Mouse (Mus musculus) layer of hippocampus, adult 9-11 months (tissue): ENCODE measurements around the gene Nhlrc3.

Source experiments
- DNase-seq: peaks from one replicate; pipeline ENCODE4 v3.0.0; 2022

Gene Nhlrc3

DNA sequence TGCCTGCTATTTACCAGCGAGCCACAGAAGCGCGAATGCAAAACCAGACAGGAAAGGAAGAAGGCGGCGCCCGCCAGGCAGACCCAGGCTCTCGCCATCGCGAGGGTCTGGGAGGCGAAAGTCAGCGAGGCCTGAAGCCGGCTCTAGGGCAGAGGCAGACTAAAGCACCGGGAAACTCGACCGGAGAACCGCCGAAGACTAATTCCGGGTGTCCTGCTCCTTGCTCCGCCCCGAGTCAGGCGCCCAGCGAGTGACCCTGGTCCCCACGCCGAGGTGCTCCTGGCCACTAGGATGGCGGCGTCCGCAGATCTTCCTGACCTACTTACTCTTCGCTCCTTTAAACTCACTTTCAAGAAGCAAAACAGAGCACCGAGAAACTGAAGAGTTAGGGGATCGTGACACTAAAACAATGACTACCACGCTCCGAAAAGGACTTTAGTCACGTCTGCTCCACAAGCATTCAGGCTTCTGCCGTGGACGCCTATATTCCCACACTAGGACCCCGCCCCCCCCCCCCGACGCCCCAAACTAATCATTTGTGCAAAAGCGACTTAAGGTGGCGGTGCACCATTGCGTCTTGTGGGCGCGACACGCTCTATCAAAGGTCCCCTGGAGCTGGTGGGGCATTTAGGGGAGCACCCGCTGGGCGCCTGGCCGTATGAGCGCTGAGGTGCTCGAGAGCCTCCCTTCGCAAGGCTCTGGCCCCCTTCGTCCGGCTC is at the start of gene Nhlrc3, which contains the start of gene Proser1:
Gene Nhlrc3, minus strand, starts transcription at position 287 of the 719 bp plus-strand sequence.
Gene Proser1, plus strand, starts transcription at position 621 of the 719 bp plus-strand sequence.
- peak; percentile 97 for DNase-seq

DNA sequence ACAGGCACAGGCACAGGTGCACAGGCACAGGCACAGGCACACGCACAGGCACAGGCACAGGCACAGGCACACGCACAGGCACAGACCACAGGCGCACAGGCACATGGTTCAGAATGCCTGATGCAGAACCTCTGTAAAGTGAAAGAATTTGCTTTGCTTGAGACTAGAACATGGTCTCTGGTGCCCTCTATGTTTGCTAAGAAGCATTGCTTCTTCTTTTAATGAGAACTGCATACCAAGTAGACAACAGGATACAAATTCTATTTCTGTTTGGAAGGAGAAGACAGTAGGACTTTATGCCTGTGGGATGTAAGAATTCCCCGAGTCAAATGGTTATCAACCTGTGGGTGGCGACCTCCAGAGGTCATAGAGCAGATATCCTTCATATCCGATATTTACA is 39.3 kb upstream of the Nhlrc3 start:
- DNase-seq, result no peak

DNA sequence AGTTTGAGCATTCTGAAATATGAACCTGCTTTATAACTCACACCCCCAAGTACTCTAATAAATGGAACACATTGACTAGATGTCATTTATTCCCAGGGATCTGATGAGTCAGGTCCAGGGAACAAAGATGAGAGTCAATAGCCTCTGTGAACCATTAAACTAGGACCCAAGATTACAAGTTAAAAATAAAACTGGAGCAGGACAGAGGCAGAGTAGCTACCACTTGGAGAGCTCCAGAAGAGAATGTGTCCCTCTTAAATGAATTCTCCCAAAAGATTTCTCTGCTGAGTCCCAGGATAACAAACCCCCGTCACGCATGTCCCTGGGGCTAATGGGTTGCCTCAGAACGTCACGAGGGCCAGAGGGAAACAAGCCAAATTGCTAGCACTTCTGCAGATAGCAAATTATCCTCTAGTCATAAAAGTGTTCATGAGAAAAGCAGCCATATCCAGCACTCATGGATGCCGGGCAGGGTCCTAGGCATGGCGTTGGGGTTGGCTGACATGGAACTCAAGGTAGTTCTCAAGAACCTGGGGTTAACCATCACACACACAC is 35.3 kb upstream of the Nhlrc3 start:
- no peak for DNase-seq

DNA sequence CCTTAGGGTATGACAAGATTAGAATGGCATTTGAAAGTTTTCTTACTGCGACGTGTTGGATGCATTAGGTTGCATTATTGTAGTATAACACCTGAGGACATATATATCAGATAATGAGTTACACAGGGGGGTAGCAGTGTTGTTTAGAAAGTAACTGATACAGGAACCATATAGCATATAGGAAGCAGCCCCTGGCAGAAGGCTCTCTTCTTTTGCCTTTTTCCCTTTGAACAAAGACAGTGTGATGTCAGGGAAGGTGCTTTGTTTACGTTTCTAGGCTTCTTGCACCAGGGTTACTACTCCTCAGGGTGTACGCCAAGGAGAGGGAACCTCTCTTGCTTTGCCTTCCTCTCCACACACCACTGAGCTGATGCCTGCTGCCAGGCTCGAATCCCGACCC is 25.2 kb upstream of the Nhlrc3 start, which contains the start of gene Stoml3:
Gene Stoml3, plus strand, starts transcription at position 301 of the 400 bp plus-strand sequence.
- no peak for DNase-seq

DNA sequence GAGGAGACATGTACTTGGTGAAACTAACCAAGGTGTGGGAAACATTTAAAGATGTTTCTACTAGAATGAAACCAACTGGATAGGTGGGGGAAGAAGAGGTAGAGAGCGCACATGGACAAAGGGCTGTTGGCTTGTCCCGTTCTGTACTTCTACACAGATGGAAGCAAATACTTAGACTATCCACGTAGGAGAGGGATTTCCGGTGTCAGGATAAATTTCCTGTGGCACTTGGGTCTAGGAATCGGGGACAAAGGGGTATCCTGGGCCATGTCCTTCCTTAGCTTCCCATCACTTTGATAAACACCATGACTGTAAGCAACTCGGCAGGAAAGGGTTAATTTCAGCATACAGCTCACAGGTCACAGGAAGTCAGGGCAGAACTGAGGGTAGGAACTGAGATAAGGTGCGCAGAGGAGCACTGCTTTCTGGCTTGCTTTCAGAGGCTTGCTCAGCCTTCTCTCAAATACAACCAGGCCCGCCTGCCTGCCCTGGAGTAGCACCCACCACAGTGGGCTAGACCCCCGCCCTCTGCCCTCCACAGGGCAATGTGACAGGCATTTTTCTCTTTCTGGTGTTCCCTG is 24.0 kb upstream of the Nhlrc3 start:
- no peak for DNase-seq

DNA sequence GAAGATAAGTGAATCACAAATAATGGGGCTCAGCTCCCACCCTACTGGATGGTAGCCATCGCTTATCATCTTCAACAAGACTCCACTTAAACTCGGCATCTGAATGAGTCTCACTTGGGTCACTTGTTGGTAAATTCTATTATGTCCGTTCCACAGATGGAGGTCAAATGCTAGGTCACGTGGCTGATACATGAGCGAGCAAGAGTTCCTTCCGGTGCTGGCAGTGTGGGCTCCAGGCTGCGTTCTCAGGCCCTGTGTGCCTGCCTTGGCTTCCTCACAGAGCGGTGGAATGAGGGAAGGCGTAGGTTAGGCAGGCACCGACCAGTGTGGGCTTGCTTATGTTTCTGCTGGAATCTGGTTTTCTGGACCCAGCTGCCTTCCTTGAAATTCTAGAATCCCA is 23.4 kb upstream of the Nhlrc3 start:
- DNase-seq, result no peak

DNA sequence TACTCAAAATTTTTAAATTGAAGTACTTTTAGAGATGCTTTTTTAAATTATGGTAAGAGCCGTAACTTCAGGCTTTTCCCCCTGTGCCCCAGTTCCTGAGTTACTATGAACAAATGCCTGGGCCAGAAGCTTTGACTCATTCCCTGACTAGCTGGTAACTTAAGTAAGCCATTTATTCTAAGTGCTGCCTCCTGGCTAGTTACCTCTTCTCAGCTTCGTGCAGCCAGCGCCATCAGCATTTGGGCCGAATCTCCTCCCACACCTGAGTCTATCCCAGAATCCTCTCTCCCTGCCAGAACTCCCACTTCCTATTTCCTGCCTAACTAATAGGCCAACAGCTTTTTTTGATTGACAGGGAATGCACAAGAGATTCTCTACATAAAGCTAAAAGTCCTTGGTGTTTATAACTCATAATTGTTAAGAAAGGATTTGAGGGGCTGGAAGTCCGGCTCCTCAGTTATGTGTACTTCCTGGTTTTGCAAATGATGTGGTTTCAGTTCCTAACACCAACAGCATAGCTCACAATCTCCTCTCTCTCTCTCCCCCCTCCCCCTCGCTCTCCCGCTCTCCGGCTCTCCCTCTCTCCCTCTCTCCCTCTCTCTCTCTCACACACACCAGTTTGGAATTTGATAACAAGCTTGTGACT is 20.4 kb upstream of the Nhlrc3 start:
- DNase-seq, result no peak

DNA sequence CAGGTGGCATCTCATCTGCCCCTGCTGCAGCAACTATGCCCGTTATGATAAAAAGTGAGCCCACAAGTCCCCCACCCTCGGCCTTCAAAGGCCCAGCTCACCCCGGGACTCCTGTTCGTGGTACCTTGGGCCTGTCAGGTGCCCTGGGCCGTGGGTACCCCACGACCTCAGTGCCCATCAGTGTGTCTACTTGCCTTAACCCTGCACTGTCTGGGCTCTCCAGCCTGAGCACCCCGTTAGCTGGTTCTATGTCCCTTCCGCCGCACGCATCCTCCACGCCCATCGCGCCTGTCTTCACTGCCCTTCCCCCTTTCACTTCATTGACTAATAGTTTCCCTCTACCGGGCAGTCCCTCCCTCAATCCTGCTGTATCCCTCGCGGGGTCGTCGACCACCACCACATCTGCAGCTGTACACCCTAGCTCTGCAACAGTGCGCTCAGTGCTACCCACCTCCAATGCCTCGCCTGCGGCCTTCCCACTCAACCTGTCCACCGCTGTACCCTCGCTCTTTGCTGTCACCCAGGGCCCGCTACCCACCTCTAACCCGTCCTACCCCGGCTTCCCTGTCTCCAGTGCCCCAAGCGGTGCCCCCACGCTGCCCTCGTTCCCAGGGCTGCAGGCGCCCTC is 15.4 kb upstream of the Nhlrc3 start:
- no peak for DNase-seq

DNA sequence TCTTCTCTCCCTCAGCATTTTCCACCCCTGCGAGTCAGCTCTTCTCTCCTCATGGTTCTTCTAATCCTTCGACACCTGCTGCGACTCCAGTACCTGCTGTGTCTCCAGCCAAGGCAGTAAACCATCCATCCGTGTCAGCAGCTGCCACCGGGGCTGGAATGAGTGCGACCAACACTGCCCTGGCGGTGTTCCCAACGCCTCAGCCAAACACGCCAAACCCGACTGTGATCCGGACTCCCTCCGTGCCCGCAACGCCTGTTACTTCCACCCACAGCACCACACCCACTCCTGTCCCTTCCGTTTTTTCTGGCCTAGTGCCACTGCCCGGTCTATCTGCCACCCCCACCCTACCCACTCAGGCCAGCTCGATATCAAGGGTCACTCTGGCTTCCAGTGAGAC is 14.3 kb upstream of the Nhlrc3 start:
- DNase-seq, result no peak

DNA sequence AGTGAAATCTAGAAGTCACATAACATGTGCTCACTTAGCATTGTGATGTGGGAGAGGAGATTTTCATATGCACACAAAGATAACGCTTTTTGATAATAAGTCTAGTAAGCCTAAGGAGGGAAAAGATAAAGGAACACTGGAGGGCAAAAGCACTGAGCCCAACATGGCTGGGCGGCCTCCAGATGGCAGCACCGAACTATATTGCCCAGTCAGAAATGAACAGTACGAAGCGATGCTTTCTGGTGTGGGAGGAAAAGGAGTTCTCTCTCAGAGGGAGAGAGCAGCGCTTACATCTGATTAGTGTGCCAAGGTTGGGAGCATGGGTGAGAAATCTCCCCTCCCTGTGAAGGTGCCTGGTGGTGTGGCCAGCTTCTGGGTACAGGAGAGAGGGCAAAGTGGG is 12.8 kb upstream of the Nhlrc3 start:
- no peak for DNase-seq

DNA sequence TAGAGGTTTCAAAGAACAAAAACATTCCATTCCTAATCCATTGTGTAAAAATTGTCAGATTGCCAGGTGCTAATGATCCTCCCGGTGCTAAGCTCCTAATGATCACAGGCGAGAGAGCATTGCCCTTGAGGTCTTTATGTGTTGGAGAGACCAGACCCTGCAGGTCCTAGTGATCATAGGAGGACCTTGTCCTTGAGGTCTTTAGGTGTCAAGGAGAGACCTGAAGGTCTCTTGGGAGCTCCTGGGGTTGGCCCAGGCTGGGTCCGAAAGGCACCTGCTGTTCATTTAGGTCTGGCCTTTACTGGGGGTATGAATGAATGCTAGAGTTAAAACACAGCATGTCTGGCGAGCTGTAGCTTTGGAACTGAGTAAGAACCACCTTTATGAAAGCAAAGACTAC is 11.0 kb upstream of the Nhlrc3 start:
- no peak for DNase-seq

DNA sequence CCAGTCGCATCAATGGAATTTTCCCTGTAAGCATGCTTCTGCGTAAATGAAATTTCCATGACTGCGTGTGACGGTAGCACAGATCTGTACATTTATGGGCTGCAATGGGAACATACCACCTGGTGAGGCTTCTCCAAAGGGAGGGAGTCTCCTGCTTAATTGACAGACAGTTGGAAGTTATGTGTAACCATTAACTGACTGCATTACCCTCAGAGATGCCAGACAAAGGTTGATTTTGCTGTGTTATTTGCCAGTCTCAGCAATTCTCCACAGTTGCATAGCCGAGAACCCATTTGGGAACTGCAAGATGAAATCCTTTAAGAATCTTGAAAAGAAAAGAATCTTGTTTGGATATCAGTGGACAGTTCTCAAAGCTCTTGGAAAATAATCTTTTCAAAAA is 8.9 kb upstream of the Nhlrc3 start:
- no peak for DNase-seq

DNA sequence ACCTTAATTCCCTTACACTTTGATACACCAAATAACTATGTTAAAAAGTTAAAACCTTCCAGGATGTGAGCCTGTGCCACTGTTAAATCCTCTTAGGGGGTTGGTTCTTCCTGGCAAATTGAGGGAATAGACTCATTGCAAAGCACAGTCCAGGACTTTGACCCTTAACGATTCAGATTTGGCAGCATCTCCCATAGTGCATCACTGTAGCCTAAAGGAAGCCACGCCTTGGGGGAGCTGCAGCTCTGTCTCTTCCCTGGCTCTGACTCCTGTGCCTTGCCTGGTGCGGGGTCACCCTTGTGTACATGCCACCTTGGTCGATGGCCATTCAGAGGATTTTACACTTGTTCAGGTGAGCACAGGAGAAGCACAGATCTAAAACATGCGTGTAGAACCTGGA is 6.5 kb upstream of the Nhlrc3 start:
- DNase-seq, result no peak

DNA sequence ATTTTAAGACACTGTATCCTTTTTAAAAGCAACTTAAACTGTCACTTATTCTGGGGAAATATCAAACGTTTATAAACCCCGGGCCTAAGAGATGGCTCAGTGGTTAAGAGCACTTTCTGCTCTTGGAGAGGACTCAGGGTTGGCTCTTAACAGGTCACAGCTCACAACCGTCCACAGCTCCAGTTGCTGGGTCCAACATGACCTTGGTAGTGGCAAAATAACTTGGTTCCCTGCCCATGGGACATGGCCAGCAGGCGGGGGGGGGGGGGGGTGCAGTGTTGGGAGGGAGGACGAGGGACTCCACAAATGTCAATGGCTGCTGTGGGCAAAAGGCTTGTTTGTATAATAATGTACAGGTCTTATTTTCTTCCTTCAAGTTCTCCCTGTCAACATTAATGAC is 4.2 kb upstream of the Nhlrc3 start:
- no peak for DNase-seq

DNA sequence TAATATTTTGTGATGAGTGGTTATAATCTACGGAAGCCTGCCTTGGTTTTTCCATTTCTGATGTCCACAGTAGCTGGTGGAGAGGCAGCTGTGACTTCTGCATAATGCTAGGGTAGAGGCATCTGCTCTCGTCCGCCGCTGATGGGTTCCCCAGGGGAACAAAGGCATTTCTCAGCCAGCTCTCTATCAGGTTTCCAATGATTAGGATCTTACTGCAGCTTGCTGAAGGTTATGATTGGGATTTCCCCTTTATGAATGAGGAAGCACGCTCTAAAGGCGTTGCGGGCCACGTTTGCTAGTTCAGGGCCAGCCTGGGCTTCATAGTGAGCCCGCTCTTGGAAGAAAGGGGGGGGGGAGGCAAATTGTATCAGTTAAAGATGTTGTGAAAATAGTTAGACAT is 3.3 kb upstream of the Nhlrc3 start:
- no peak for DNase-seq

DNA sequence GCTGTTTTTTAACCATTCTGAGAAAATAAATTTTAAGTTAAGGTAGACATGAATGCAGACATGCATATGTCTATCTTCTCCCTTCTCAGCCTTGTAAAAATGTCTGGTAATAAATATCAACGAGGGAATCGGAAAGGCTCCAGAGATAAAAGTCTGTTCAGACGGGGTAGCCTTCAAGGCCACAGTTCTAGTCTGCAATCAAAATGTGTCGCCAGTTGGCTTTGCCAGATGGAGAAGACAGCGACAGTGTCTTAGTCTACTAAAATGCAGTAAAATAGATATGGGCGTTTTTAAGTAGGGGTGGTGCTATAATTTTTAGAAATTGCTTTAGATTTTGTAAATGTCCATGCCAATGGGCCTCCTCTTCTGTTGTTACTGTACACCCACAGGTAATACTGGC is 2.2 kb upstream of the Nhlrc3 start:
- peak; percentile 23 for DNase-seq

DNA sequence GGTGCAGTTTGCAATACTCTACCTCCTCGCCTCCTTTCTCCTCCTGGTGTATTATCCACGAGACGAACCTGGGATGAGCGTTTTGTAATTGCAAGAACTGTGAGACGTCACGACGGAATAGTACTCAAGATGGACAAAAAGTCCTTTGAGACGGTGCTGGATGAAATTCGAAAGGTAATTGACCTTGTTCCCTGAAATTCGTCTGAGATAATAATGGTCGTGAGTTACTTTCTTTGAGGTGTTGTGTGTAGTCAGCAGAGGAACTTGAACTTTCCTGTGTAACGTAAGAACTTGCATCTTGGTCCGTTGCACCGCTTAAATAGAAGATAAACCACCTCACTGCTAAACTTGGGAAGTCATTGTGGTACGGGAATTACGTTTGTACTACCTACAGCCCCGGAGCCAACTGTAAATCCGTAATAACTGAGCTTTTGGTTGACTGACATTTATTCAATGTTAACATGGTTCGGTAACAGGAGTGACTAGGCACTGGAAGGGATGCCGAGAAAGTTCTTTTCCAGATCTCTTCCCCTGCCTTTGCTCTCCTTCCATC is 1.1 kb upstream of the Nhlrc3 start:
- no peak for DNase-seq

DNA sequence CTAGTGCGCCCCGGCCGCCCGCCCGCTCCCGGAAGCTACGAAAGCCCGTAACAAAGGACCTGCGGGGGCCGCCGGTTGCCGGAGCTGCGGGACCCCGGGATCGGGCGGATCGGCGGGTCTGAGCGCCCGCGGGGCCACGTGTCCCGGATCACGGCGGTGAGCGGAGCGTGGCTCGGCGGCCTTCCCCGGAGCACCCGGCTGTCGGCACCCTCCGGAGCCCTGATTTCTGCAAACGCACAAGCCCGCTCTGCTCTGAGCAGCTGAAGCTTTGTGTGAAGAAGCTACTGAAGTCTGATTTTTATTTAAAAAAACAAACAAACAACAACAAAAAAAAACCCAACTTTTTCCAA is 608 bp upstream of the Nhlrc3 start:
- no peak for DNase-seq

DNA sequence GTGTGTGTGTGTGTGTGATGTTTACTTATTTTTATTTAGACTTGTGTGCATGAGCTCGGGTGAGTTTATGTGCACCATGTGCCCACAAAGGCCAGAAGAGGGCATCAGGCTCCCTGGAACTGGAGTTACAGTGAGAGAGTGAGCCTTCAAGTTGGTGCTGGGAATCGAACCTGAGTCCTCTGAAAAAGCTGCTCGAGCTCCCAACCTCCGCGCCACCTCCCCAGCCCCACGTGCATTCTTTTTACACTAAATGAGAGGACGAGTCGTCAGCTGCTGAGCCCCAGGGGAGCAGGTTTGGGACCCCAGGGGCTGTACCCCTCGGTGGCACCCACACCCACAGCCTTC is 459 bp downstream of the Nhlrc3 start:
- no peak for DNase-seq

DNA sequence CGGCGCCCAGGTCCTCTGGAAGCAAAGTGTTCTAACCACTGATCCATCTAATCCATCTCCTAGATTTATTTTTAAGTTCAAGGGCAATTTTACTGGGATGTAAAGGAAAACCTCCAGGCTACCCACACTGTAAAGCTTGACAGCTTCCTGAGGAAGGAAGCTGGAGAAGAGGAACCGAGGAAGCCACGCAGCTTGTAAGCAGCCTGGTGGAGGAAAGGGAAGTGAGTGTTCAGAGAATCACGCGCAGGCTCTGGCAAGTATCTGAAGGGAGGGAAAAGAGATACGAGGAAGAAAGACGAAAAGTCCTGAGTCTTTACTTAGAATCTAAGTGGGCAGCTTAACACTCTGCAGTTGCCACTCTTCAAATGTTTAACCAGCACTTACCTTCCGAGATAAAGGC is 3.0 kb downstream of the Nhlrc3 start:
- DNase-seq, result peak; percentile 51

DNA sequence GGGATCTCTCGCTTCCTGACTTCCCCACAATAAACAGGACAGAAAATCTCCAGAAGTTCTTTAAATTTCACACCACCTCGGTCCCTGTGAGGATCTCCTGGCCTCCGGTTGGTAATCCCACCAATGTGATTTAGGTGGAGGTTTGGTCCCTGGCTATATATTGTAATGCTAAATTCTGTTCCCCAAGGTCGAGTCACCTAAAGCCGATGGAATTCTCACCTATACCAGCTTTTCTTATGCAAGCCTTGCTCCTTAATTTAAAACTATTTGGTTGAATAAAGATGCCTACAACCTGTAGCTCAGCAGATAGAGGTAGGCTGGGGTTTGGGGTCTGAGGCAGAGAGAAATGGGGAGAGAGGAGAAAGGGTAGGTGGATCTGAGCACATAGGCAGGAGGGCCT is 5.4 kb downstream of the Nhlrc3 start:
- DNase-seq, result no peak

DNA sequence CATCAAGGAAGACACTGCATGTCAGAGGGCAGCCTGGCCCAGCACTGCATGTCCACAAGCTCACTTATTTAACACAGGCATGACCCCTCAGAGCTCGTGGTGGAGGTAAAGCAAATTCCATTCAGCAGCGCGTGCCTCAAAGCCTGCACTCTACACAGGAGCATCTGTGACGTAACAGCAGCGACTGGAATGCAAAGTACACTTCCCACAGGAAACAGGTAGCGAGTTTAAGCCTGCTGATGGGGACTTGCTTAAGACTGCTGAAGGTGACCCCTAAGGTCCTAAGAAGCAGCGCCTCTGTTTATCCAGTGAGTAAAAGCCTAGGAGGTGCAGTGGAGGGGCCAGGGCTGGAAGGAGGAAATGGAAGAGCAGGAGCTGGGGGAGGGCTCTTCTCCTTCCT is 8.1 kb downstream of the Nhlrc3 start:
- DNase-seq, result no peak

DNA sequence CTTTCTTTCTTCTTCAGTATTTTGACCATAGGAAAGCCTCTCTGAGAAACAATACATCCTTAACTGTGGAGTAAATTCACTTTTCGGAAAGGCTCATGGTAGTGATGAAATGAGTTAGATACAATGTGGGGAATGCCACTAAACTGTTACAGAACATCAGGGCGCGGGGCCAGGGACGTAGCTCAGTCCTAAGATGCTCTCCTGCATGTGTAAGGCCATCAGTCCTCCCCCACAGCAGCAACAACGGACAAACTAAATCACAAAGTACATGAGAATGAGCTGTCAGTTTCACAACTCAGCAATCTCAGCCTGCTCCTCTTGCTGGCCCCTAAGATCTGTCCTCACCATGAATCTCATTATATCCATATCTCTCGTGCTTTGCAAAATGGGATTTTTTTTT is 8.6 kb downstream of the Nhlrc3 start:
- no peak for DNase-seq

DNA sequence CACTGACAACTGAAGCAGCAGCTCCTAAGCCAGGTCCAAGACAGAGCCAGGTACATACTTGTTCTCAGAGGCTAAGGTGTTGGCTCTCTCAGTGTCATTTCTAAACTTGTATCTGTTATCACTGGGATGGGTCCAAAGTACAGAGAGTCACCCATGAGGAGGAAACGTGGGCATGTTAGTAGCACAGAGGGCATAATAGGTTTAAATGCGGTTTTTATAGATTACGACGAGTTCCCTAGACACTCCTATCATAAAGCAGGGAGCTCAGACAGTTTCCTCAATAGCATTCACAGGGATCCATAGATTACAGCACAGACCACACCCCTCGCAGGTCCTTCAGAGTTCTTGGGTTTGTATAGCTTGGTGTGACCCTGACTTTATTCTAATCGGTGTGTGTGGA is 9.1 kb downstream of the Nhlrc3 start:
- no peak for DNase-seq
